Mouse (Mus musculus): Measurements from ENCODE around the gene Sh3rf1. TPM values are rescaled to one million over a fixed set of nuclear protein-coding genes. Genes with fewer than 3 reads are reported as not detected.

Gene Sh3rf1
- polyA plus RNA-seq, 1 experiment from 2014 or later, result 13.8 TPM

DNA sequence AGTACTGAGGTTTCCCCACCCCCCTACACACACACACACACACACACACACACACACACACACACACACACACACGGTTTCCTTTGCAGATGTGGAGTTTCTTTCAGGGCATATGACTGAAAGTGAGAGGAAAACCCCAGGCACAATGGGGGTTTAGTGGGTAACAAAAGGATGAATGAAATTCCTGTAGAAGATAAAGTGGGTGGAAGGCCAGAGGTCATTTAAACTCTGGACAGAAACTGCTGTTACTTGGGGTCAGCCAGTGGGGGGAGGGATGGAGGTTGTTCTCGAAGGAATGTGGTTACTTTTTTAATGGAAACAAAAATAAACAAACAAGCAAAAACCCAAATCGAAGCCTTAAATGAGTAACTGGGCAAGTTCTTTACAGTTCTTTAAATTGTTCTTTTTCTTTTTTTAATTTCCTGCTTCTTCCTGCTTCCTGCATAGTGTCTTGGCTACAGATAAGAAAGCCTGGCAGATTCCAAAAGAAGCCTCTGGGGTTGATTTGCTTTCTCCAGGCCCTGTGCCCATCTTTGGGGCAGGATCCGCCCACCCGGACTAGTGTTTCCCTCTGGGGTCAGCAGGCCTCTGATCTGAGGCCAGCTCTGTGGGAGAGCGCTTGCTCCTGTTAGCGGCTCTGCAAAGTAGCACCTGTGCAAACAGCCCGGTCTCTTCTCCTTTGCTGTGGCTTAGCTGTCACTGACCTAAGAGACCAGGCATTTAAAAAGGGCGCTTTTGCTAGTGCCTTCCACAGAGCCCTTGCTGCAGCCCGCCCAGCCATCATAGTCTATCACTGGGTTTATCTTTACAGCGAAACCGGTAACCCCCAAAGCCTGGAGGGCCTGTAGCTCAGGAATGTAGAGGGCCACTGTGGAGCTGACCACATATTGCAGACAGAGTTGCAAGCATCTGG is 59.8 kb downstream of the Sh3rf1 start:
- DNase-seq (ENCODE audit: low spot score) (no peak), ATAC-seq (replicated peaks; ENCODE audit: low FRiP score, low TSS enrichment, low read depth) (no peak)
- Histone ChIP-seq H3K4me3 (ENCODE audit: low read depth, low read length) (no peak overlapping the region), H3K36me3 (ENCODE audit: control insufficient read depth, insufficient read depth, low read length) (no peaks in the 10 kb centered on the region), H3K4me2 (ENCODE audit: low read length) (no peak overlapping the region), H3K4me1 (replicated peaks; ENCODE audit: control insufficient read depth, insufficient read depth, low read length) (peaks cover 37% of the 10 kb centered on the region), H3K9me3 (ENCODE audit: control insufficient read depth, low read length) (no peaks in the 10 kb centered on the region), H3K27ac (ENCODE audit: low read depth) (no peak overlapping the region), H3K9ac (ENCODE audit: low read length) (no peak overlapping the region), H3K27me3 (replicated peaks; ENCODE audit: control insufficient read depth, insufficient read depth, low read length) (no peaks in the 10 kb centered on the region)
- 20% methylated on average over 12 of the region's 12 CpGs for WGBS

DNA sequence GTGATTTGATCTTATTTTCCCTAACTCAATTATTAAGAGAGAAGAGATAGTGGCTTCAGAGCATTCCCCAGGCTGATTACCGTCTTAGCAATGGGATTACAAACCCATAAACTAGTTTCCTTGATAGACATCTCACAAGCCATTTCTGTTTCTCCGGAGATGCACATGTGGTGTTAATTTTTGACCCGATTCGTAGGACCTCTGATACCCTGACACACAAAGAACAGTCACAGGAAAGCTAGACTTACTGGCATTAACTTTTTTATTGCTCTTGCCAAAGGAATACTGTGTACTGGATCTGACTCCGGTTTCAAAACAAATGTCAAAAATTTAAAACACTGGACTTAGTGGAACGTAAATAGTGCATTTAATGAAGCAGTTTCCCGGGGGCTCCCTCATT is 62.2 kb downstream of the Sh3rf1 start:
- Histone ChIP-seq H3K4me1 (replicated peaks; ENCODE audit: control insufficient read depth, insufficient read depth, low read length) (peaks cover 46% of the 10 kb centered on the region), H3K27me3 (replicated peaks; ENCODE audit: control insufficient read depth, insufficient read depth, low read length) (no peaks in the 10 kb centered on the region), H3K27ac (ENCODE audit: low read depth) (no peak overlapping the region), H3K9me3 (ENCODE audit: control insufficient read depth, low read length) (no peaks in the 10 kb centered on the region), H3K4me3 (ENCODE audit: low read depth, low read length) (no peak overlapping the region), H3K9ac (ENCODE audit: low read length) (no peak overlapping the region), H3K4me2 (ENCODE audit: low read length) (0 out of 2 replicates have a peak overlapping the region, but pooled peaks have one; percentile 6), H3K36me3 (ENCODE audit: control insufficient read depth, insufficient read depth, low read length) (no peaks in the 10 kb centered on the region)
- WGBS, result 29% methylated on average over 7 of the region's 7 CpGs
- no peak for ATAC-seq (replicated peaks; ENCODE audit: low FRiP score, low TSS enrichment, low read depth)
- DNase-seq (ENCODE audit: low spot score), result no peak

DNA sequence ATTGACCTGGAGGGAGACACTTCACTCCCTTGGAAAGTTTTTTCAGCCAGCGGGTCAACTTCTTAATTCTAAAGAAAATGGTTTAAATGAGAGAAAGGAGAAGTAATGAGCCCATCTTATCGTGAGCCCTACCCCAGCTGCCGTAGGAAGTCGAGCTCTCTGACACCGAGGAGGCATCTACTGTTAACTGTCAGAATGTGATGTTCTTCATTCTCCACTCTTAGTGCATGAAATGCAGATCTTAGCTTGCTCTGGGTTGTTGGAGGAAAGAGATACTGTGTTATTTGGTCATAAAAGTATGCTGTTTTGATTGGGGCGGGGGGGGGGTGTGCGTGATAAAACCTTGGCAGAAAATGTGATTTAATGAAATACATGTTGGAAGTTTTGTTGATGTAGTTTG is 62.7 kb downstream of the Sh3rf1 start:
- WGBS, result 44% methylated on average over 7 of the region's 7 CpGs
- DNase-seq (ENCODE audit: low spot score) (no peak), ATAC-seq (replicated peaks; ENCODE audit: low FRiP score, low TSS enrichment, low read depth) (no peak)
- no peaks in the 10 kb centered on the region for H3K9me3 ChIP-seq (ENCODE audit: control insufficient read depth, low read length)
- no peak overlapping the region for H3K9ac ChIP-seq (ENCODE audit: low read length)
- no peak overlapping the region for H3K4me2 ChIP-seq (ENCODE audit: low read length)
- H3K36me3 ChIP-seq (ENCODE audit: control insufficient read depth, insufficient read depth, low read length), result no peaks in the 10 kb centered on the region
- no peak overlapping the region for H3K4me3 ChIP-seq (ENCODE audit: low read depth, low read length)
- H3K27me3 ChIP-seq (replicated peaks; ENCODE audit: control insufficient read depth, insufficient read depth, low read length), result no peaks in the 10 kb centered on the region
- no peak overlapping the region for H3K27ac ChIP-seq (ENCODE audit: low read depth)
- H3K4me1 ChIP-seq (replicated peaks; ENCODE audit: control insufficient read depth, insufficient read depth, low read length), result peaks cover 46% of the 10 kb centered on the region

DNA sequence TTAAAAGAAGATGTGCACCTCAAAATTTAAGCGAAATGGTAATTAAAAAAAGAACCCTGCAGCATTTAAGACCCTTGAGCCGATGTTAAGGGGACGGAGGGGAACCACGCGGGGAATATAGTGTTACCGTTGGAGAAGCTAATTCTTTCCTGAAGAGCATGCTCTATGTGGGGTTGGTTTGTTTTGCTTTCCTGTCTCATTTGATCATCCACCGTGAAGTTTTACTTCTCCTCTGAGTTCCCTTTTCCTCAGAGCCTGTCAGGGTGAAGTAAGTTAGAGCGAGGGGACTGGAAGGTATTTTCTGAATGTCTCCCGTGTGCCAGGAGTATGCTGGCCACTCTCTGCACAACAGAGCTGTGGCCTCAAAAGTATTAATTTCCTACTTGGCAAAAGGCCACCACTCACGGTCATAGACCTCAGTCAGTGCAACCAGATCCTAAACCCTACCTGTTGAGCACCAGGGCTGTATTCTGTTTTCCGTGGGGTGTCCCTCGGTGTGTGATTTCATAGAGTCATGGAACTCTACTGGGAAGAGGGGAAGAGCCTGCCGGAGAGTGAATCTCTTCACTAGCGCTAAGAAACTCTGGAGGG is 63.2 kb downstream of the Sh3rf1 start:
- Histone ChIP-seq H3K27ac (ENCODE audit: low read depth) (no peak overlapping the region), H3K4me2 (ENCODE audit: low read length) (no peak overlapping the region), H3K4me1 (replicated peaks; ENCODE audit: control insufficient read depth, insufficient read depth, low read length) (peaks cover 46% of the 10 kb centered on the region)

DNA sequence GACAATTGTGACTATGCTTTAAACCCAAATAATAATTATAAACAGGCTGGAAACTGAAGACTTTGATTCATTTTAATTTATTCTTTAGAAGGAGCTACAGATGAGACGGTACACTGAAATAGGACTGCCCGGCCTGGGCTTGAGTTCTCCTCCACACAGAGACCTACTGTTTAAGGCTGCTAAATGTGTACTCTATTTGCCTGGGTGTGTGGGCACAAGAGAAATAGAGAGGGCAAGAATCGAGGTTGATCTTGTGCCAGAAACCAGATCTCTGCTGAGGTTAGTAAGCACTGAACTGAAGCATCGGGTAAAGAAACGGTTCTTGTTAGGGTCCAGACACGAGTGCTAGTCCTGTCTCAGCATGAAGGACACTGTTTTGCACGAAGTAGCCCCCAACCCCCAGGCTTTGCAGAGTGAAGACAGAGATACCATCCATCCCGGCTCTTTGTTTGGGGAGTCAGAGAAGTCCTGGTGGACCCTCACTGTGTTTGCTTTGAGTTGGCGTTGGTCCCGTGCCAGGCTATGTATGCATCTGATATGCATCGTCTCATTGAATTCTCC is 64.4 kb downstream of the Sh3rf1 start:
- no peak for DNase-seq (ENCODE audit: low spot score)
- Histone ChIP-seq H3K27me3 (replicated peaks; ENCODE audit: control insufficient read depth, insufficient read depth, low read length) (no peaks in the 10 kb centered on the region), H3K4me3 (ENCODE audit: low read depth, low read length) (no peak overlapping the region), H3K9me3 (ENCODE audit: control insufficient read depth, low read length) (no peaks in the 10 kb centered on the region), H3K4me2 (ENCODE audit: low read length) (no peak overlapping the region), H3K36me3 (ENCODE audit: control insufficient read depth, insufficient read depth, low read length) (no peaks in the 10 kb centered on the region), H3K4me1 (replicated peaks; ENCODE audit: control insufficient read depth, insufficient read depth, low read length) (peaks cover 37% of the 10 kb centered on the region), H3K27ac (ENCODE audit: low read depth) (no peak overlapping the region), H3K9ac (ENCODE audit: low read length) (no peak overlapping the region)
- no peak for ATAC-seq (replicated peaks; ENCODE audit: low FRiP score, low TSS enrichment, low read depth)
- WGBS, result 71% methylated on average over 11 of the region's 11 CpGs

More for the DNA sequence above, 63.2 kb downstream of the Sh3rf1 start:
- no peaks in the 10 kb centered on the region for H3K9me3 ChIP-seq (ENCODE audit: control insufficient read depth, low read length)
- H3K4me3 ChIP-seq (ENCODE audit: low read depth, low read length), result no peak overlapping the region
- WGBS, result 68% methylated on average over 14 of the region's 14 CpGs
- H3K36me3 ChIP-seq (ENCODE audit: control insufficient read depth, insufficient read depth, low read length), result no peaks in the 10 kb centered on the region
- no peaks in the 10 kb centered on the region for H3K27me3 ChIP-seq (replicated peaks; ENCODE audit: control insufficient read depth, insufficient read depth, low read length)
- ATAC-seq (replicated peaks; ENCODE audit: low FRiP score, low TSS enrichment, low read depth) (no peak), DNase-seq (ENCODE audit: low spot score) (no peak)
- H3K9ac ChIP-seq (ENCODE audit: low read length), result no peak overlapping the region

DNA sequence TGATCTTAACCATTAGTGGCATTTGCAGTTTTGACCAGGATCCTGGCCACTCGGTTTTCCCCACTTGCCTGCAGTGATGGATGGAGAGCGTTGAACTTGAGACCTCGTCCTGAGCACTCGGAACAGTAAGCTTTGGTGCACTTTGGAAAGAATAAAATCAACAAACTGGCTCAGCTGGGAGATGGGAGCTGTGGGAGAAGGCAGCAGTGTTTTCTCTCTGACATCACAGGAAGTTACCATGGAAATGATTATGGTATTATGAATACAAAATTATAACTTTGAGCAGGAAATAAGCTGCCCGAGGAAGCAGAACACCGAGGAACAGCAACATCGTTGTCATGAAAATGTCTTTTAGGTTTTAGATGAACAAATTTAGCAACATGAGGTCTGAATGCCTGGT is 65.0 kb downstream of the Sh3rf1 start:
- Histone ChIP-seq H3K36me3 (ENCODE audit: control insufficient read depth, insufficient read depth, low read length) (no peaks in the 10 kb centered on the region), H3K27ac (ENCODE audit: low read depth) (peak overlapping the region; percentile 52; the same call in 1 of the 2 replicates), H3K9me3 (ENCODE audit: control insufficient read depth, low read length) (no peaks in the 10 kb centered on the region), H3K9ac (ENCODE audit: low read length) (no peak overlapping the region), H3K4me1 (replicated peaks; ENCODE audit: control insufficient read depth, insufficient read depth, low read length) (peaks cover 31% of the 10 kb centered on the region), H3K4me2 (ENCODE audit: low read length) (no peak overlapping the region), H3K27me3 (replicated peaks; ENCODE audit: control insufficient read depth, insufficient read depth, low read length) (no peaks in the 10 kb centered on the region), H3K4me3 (ENCODE audit: low read depth, low read length) (no peak overlapping the region)
- DNase-seq (ENCODE audit: low spot score) (no peak), ATAC-seq (replicated peaks; ENCODE audit: low FRiP score, low TSS enrichment, low read depth) (no peak)
- 27% methylated on average over 7 of the region's 7 CpGs for WGBS

DNA sequence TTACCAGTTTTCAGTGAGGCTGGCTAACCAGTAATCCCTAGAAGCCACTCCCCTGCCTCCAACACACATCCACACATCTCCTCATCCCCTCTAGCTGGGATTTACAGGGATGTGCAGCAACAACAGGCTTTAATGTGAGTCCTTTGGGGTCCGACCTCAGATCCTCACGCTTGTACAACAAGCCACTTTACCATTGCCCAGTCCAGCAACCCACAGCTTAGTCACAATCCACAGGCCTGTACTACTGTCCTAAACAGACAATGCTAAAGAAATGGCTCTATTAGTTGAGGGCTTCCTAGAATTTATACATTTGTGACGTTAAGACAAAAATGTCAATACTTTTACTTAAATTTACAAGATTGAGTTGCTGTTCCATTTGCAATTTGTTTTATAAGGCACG is 71.4 kb downstream of the Sh3rf1 start:
- no peak for DNase-seq (ENCODE audit: low spot score)
- no peaks in the 10 kb centered on the region for H3K9me3 ChIP-seq (ENCODE audit: control insufficient read depth, low read length)
- no peak overlapping the region for H3K4me2 ChIP-seq (ENCODE audit: low read length)
- no peaks in the 10 kb centered on the region for H3K27me3 ChIP-seq (replicated peaks; ENCODE audit: control insufficient read depth, insufficient read depth, low read length)
- H3K4me1 ChIP-seq (replicated peaks; ENCODE audit: control insufficient read depth, insufficient read depth, low read length), result peaks cover 8% of the 10 kb centered on the region; the same call in 1 of the 2 replicates
- H3K9ac ChIP-seq (ENCODE audit: low read length), result no peak overlapping the region
- H3K36me3 ChIP-seq (ENCODE audit: control insufficient read depth, insufficient read depth, low read length), result no peaks in the 10 kb centered on the region
- 90% methylated on average over 4 of the region's 4 CpGs for WGBS
- H3K27ac ChIP-seq (ENCODE audit: low read depth), result no peak overlapping the region
- no peak for ATAC-seq (replicated peaks; ENCODE audit: low FRiP score, low TSS enrichment, low read depth)
- H3K4me3 ChIP-seq (ENCODE audit: low read depth, low read length), result no peak overlapping the region

DNA sequence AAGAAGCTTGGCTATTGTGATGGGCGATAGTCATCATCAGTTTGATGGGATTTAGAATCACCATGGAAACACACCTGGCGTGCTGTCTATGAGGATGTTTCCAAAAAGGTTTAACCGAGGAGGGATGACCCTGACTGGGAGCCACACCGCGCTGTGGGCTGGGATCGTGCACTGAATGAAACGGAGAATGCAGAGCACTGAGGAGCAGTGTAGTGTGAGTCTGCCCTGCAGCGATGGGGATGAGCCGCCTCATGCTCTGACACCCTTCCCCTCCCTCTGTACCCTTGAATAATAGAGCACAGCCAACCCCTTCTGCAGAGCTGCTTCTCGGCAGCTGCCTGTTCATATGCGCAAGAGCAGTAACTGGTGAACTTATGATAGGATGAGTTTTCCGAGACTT is 71.8 kb downstream of the Sh3rf1 start:
- Histone ChIP-seq H3K4me2 (ENCODE audit: low read length) (no peak overlapping the region), H3K4me1 (replicated peaks; ENCODE audit: control insufficient read depth, insufficient read depth, low read length) (peaks cover 8% of the 10 kb centered on the region; the same call in 1 of the 2 replicates), H3K27ac (ENCODE audit: low read depth) (no peak overlapping the region), H3K36me3 (ENCODE audit: control insufficient read depth, insufficient read depth, low read length) (no peaks in the 10 kb centered on the region), H3K27me3 (replicated peaks; ENCODE audit: control insufficient read depth, insufficient read depth, low read length) (no peaks in the 10 kb centered on the region), H3K9ac (ENCODE audit: low read length) (no peak overlapping the region), H3K4me3 (ENCODE audit: low read depth, low read length) (no peak overlapping the region), H3K9me3 (ENCODE audit: control insufficient read depth, low read length) (no peaks in the 10 kb centered on the region)
- 69% methylated on average over 12 of the region's 12 CpGs for WGBS
- DNase-seq (ENCODE audit: low spot score), result no peak
- ATAC-seq (replicated peaks; ENCODE audit: low FRiP score, low TSS enrichment, low read depth), result no peak

Data from intestine, embryonic 14.5 days (tissue).